Mouse (Mus musculus): ENCODE measurements around the gene Zfp831.

Zfp831 gene

GRCm38 (mm10) chr2:174747182-174747581 lies 103.8 kb downstream of the Zfp831 start:
- DNase-seq: no peak

GRCm38 (mm10) chr2:174748381-174748780 lies 105.0 kb downstream of the Zfp831 start:
- no peak for DNase-seq

- DNase-seq: no peak
These were observed 109.9 kb downstream of the Zfp831 start for GRCm38 (mm10) chr2:174753197-174753596.

- DNase-seq: no peak
These were observed 110.9 kb downstream of the Zfp831 start for GRCm38 (mm10) chr2:174754231-174754630.

GRCm38 (mm10) chr2:174759189-174759588 lies 115.9 kb downstream of the Zfp831 start:
- no peak for DNase-seq
